Mouse (Mus musculus) right cerebral cortex, postnatal 10 days (tissue): ENCODE measurements at regions not wholly inside any gene's neighbourhood (a gene's known extent, or its start where the extent isn't known, plus 50 kb on each side); places are given as distances from the start of the nearest gene placed in this dataset.

ENCODE experiments used
- DNase-seq, 2 experiments: peaks; one replicate each; pipeline ENCODE4 v3.0.0; 2021; ENCODE audit warnings: low spot score in 2 of 2

DNA sequence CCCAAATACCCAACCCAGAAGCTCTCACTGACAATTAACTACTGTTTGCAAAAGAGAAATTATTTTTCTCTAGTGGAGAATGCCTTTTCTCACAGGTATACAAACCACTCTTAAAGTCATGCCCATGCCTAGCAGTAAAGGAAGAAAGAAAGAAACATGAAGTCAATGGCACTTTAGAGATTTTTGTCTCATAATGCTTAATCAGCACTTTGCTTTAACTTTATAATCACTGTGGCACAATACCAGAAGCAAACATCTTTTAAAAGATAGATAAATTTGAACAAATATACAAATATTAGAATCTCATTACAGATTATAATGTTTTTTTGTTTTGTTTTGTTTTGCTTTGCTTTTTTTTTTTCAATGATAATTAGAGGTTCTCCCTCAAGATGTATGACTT is 270.6 kb upstream of the 1700009N14Rik start:
- no peak for DNase-seq

- DNase-seq, result no peak
Measured at GRCm38 (mm10) chr4:39185680-39186079, 264.4 kb upstream of the 1700009N14Rik start.

DNA sequence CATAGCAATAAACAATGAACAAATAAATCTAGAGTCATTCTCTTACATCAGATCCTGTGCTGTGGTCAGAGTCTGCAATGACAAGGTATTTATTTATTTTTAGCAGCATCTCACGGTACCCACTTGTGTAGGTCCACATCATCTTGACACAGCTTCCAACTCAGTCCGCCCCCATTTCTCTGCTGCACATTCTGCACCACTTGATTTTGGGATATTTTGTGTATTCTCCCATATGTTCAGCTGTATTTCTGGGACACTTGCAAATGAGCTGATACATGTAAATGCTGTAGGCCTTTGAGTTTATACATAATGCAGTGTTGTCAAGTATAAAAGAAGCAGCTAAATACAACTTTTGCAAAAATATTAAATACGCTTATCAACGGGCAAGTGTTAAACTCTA is 250.9 kb upstream of the 1700009N14Rik start:
- DNase-seq, result peak; percentile 39 to 74

DNA sequence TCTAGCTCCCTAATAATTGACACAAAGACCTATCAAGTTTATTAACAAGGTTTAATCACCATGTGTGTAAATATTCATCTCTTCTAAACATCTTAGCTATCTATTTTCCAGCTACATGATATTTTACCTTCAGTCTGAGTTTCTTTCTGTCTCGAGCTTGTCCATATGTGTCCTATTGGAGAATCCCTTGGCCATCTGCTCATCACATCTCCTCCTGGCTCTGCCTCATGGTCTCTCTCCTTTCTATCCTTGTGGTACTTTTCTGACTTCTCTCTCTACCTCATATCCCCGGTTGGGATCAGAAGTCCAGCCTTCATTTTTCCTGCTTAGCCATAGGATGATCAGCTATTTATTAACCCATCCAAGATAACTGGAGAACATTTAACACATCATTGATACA is 239.5 kb upstream of the 1700009N14Rik start:
- DNase-seq, result no peak
